Mouse (Mus musculus) embryonic fibroblast, embryonic 13.5 days (primary cell): ENCODE results near the gene Vmn2r56.

Source experiments
- CTCF ChIP-seq: IDR thresholded peaks from 2 replicates; pipeline ENCODE4 v1.5.1; 2011; ENCODE audit warnings: mild to moderate bottlenecking, control low read depth, low read length, moderate library complexity, borderline replicate concordance; ENCODE audit not compliant: insufficient read depth
- POLR2A ChIP-seq: IDR thresholded peaks from 2 replicates; pipeline ENCODE4 v1.6.1; 2011; ENCODE audit warnings: low read depth, mild to moderate bottlenecking, control low read depth, low read length, moderate library complexity

GRCm38 (mm10) chr7:12734904-12735303 is at the start of gene Vmn2r56:
- TF ChIP-seq CTCF = no peak
- TF ChIP-seq POLR2A = no peak
